Mouse (Mus musculus): ENCODE data around the gene Hacd4.

- TF ChIP-seq CTCF (IDR thresholded peaks at IDR 0.05; ENCODE audit: control insufficient read depth, insufficient read depth, insufficient read length) (no peak), MYOG (IDR thresholded peaks at IDR 0.05; ENCODE audit: control insufficient read depth, extremely low read depth, insufficient read length) (no peak), CEBPB (IDR thresholded peaks at IDR 0.05; ENCODE audit: low read depth) (no peak), MAX (IDR thresholded peaks at IDR 0.05) (no peak), USF1 (IDR thresholded peaks at IDR 0.05; ENCODE audit: low read depth) (no peak)
Observed at GRCm38 (mm10) chr4:88432412-88433024, 6.2 kb downstream of the Hacd4 start.

All from C2C12 (cell line).